Mouse (Mus musculus) limb, embryonic 11.5 days (tissue): Measurements from ENCODE around the gene Xxylt1. TPM values are rescaled to one million over a fixed set of nuclear protein-coding genes. Genes with fewer than 3 reads are reported as not detected.

Experiments
- ATAC-seq: fragments of 200-750 bp; cut with Nextera tagmentation; 2 replicates; pipeline ENCODE4 v1.8.0; 2017; ENCODE audit warnings: low read depth; ENCODE audit not compliant: insufficient number of reproducible peaks, low FRiP score, low TSS enrichment
- DNase-seq: peaks from one replicate; pipeline ENCODE4 v3.0.0-alpha.2; 2015; ENCODE audit warnings: low spot score
- H3K27ac ChIP-seq: fragments of 300-500 bp; sonication (generic); replicated peaks from 2 replicates; pipeline ENCODE4 v1.5.1; 2014; ENCODE audit warnings: low read depth, mild to moderate bottlenecking, low read length
- H3K27me3 ChIP-seq: fragments of 300-500 bp; sonication (generic); 2 replicates; pipeline ENCODE4 v1.6.1; 2014; ENCODE audit warnings: mild to moderate bottlenecking, low read length, mixed read lengths; ENCODE audit not compliant: control insufficient read depth, insufficient read depth
- H3K36me3 ChIP-seq: fragments of 300-500 bp; sonication (generic); 2 replicates; pipeline ENCODE4 v1.6.1; 2014; ENCODE audit warnings: mild to moderate bottlenecking, low read length, moderate library complexity, mixed read lengths; ENCODE audit not compliant: control insufficient read depth, insufficient read depth
- H3K4me1 ChIP-seq: fragments of 300-500 bp; sonication (generic); 2 replicates; pipeline ENCODE4 v1.6.1; 2014; ENCODE audit warnings: low read length, mixed read lengths; ENCODE audit not compliant: control insufficient read depth, insufficient read depth
- H3K4me2 ChIP-seq: fragments of 300-500 bp; sonication (generic); 2 replicates; pipeline ENCODE4 v1.6.1; 2014; ENCODE audit warnings: low read depth, mild to moderate bottlenecking, moderate library complexity; ENCODE audit not compliant: severe bottlenecking
- H3K4me3 ChIP-seq: fragments of 300-500 bp; sonication (generic); 2 replicates; pipeline ENCODE4 v1.5.1; 2014; ENCODE audit warnings: low read depth, low read length
- H3K9ac ChIP-seq: fragments of 300-500 bp; sonication (generic); 2 replicates; pipeline ENCODE4 v1.6.1; 2014; ENCODE audit warnings: mild to moderate bottlenecking, low read length
- H3K9me3 ChIP-seq: fragments of 300-500 bp; sonication (generic); 2 replicates; pipeline ENCODE4 v1.6.1; 2016; ENCODE audit warnings: low read length; ENCODE audit not compliant: control insufficient read depth
- WGBS: fragments of 180-500 bp; shearing (Covaris S2); extraction: QIAGEN DNeasy Blood & Tissue Kit; methylation state at CpG from one replicate; pipeline ENCODE4 v1.1.7; 2014; 5-methylcytosine and 5-hydroxymethylcytosine counted together
- polyA plus RNA-seq: library from polyadenylated mRNA; unstranded; fragments of >200 nt; fragmentation: Nextera tagmentation; extraction: Ambion mirVana; gene quantifications from 2 replicates; pipeline ENCODE4 v1.2.1, GENCODE M21; 2014

Gene Xxylt1
- polyA plus RNA-seq, 1 experiment from 2014 or later, result 16.2 TPM

DNA sequence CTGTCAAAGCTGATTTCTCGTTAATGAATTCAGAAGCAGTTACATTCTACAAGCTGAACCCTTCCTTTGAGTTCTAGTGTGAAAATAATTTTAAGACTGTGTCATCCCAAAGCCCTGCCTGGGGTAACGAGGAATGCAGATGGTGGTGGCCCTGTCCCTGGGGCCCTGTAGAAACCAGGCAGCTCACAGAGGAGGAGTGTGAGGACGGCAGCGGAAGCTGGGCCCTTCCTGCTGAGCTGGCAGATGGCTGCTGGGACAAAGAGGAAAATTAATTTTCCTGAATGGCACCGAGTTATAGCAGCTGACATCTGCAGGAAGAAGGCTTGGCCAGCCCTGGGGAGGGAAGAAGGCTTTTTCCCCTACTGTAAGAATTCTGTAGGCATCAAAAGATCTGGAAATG lies 88.7 kb downstream of the Xxylt1 start:
- no peaks in the 10 kb centered on the region for H3K9me3 ChIP-seq
- no peak overlapping the region for H3K27ac ChIP-seq
- H3K4me2 ChIP-seq, result no peak overlapping the region
- H3K9ac ChIP-seq, result no peak overlapping the region
- DNase-seq (no peak), ATAC-seq (no peak)
- H3K4me1 ChIP-seq, result no peaks in the 10 kb centered on the region; the same call in 1 of the 2 replicates
- no peaks in the 10 kb centered on the region for H3K36me3 ChIP-seq
- no peak overlapping the region for H3K4me3 ChIP-seq
- WGBS, result 66% methylated on average over 5 of the region's 5 CpGs
- H3K27me3 ChIP-seq, result no peaks in the 10 kb centered on the region

DNA sequence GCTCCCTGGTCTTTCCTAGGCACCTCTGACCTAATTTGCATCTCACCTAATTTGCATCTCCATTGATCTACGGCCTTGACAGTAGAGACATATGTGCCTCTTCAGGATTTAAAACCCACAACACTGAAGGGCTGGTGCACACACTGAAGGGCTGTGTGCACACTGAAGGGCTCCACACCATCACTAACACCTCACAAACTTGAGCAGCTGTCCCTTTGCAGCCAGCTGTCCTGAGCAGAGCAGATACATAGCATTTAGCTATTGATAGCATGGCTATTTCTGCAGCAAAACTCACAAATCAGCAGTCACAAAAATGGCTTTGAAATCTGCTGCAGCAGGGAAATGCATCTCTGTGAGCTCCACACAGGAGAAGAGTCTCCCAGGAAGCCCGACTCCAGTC lies 90.6 kb downstream of the Xxylt1 start:
- no peaks in the 10 kb centered on the region for H3K9me3 ChIP-seq
- H3K4me1 ChIP-seq, result no peaks in the 10 kb centered on the region; the same call in 1 of the 2 replicates
- 48% methylated on average over 2 of the region's 2 CpGs for WGBS
- H3K9ac ChIP-seq, result no peak overlapping the region
- no peak for ATAC-seq
- no peaks in the 10 kb centered on the region for H3K27me3 ChIP-seq
- DNase-seq, result no peak
- no peak overlapping the region for H3K4me3 ChIP-seq
- H3K27ac ChIP-seq, result no peak overlapping the region
- no peak overlapping the region for H3K4me2 ChIP-seq
- H3K36me3 ChIP-seq, result no peaks in the 10 kb centered on the region

DNA sequence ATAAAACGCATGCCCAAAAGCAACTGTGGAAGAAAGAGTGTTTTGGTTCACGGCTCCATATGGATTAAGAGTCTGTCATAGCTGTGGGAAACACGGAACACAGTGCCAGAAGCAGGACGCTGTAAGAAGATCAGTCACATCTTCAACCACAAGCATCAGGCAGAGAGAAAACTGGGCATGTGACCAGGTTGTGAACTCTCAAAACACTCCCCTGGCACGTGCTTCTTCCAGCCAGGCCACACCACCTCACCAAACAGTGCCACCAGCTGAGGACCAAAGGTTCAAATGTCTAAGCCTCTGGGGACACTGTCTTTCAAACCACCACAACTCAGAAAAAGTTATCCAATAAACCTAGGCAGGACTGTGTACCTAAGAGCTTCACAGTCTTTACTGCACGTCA lies 93.0 kb downstream of the Xxylt1 start:
- Histone ChIP-seq H3K9ac (no peak overlapping the region), H3K4me1 (no peaks in the 10 kb centered on the region), H3K4me3 (no peak overlapping the region), H3K27me3 (no peaks in the 10 kb centered on the region), H3K27ac (no peak overlapping the region), H3K36me3 (0 out of 2 replicates have a peak, but pooled peaks cover 2% of the 10 kb centered on the region), H3K4me2 (no peak overlapping the region), H3K9me3 (no peaks in the 10 kb centered on the region)
- WGBS, result 91% methylated on average over 6 of the region's 6 CpGs
- no peak for DNase-seq
- ATAC-seq, result no peak

- Histone ChIP-seq H3K4me3 (no peak overlapping the region), H3K4me2 (no peak overlapping the region), H3K9me3 (no peaks in the 10 kb centered on the region), H3K4me1 (no peaks in the 10 kb centered on the region), H3K9ac (no peak overlapping the region), H3K27me3 (no peaks in the 10 kb centered on the region), H3K36me3 (0 out of 2 replicates have a peak, but pooled peaks cover 2% of the 10 kb centered on the region), H3K27ac (no peak overlapping the region)
- WGBS, result 73% methylated on average over 6 of the region's 6 CpGs
- DNase-seq (no peak), ATAC-seq (no peak)
These were observed 93.5 kb downstream of the Xxylt1 start for GRCm38 (mm10) chr16:30987684-30988083.

DNA sequence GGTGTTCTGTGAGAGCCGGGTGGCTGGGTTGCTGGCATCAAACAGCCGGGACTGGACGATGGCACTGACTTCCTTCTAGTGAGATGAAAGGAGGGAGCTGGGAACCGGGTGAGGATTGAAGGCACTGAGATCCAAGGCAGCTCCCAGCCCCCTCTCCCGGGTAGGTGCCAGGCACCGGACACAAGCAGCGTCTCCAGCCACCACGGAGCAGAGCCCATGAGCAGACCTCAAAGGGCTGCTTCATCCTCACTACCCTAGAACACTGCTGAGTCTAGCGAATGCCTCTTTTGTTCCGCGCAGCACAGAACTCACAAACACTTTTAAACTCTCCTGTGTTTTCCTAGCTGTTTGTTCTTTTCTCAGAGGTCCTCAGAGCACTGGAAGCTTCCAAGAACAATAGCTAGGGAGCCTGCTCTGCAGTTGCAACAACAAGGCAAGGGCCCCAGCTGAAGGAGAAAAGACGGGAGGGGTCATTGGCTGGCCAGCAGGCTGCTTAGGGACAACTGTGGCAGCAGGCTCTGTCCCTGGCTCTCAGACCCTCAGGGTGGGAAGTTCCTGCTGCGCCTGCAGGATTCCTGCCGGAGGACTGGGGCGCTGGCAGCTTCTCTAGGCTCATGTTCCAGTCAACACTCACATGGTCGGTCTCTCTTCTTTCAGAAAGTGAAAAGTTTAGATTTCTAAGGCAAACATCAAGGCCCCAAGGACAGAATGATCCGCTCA lies 96.2 kb downstream of the Xxylt1 start:
- no peaks in the 10 kb centered on the region for H3K9me3 ChIP-seq
- no peaks in the 10 kb centered on the region for H3K27me3 ChIP-seq
- DNase-seq, result no peak
- no peak overlapping the region for H3K9ac ChIP-seq
- ATAC-seq, result no peak
- no peak overlapping the region for H3K4me2 ChIP-seq
- no peak overlapping the region for H3K4me3 ChIP-seq
- no peaks in the 10 kb centered on the region for H3K4me1 ChIP-seq
- WGBS, result 60% methylated on average over 17 of the region's 17 CpGs
- 0 out of 2 replicates have a peak, but pooled peaks cover 2% of the 10 kb centered on the region for H3K36me3 ChIP-seq
- no peak overlapping the region for H3K27ac ChIP-seq

DNA sequence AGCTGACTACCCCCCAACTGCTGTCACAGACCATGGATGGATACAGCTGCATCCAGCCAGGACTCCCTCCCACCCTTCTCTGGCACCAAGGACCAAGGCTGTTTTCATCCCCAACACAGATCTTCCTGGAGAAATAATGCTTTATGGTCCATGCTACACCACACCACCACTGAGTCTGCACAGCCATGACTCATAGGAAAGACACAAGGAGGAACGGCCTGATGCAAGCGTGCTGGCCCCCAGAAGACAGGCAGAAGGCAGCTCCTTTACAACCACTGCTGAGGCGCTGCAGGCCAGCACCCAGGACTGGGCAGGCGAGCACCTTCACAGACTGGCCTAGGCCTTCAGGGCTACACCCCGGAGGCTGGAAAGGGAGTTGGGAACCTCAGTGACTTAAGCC lies 97.1 kb downstream of the Xxylt1 start:
- Histone ChIP-seq H3K9ac (no peak overlapping the region), H3K4me2 (no peak overlapping the region), H3K4me3 (no peak overlapping the region), H3K36me3 (0 out of 2 replicates have a peak, but pooled peaks cover 2% of the 10 kb centered on the region), H3K27me3 (no peaks in the 10 kb centered on the region), H3K9me3 (no peaks in the 10 kb centered on the region), H3K4me1 (no peaks in the 10 kb centered on the region), H3K27ac (no peak overlapping the region)
- WGBS, result 86% methylated on average over 5 of the region's 5 CpGs
- no peak for DNase-seq
- no peak for ATAC-seq

GRCm38 (mm10) chr16:30983699-30984098 lies 97.5 kb downstream of the Xxylt1 start:
- DNase-seq, result no peak
- no peaks in the 10 kb centered on the region for H3K27me3 ChIP-seq
- no peaks in the 10 kb centered on the region for H3K9me3 ChIP-seq
- H3K36me3 ChIP-seq, result 0 out of 2 replicates have a peak, but pooled peaks cover 2% of the 10 kb centered on the region
- H3K4me3 ChIP-seq, result no peak overlapping the region
- no peak overlapping the region for H3K4me2 ChIP-seq
- H3K4me1 ChIP-seq, result no peaks in the 10 kb centered on the region
- no peak overlapping the region for H3K9ac ChIP-seq
- WGBS, result 73% methylated on average over 6 of the region's 6 CpGs
- H3K27ac ChIP-seq, result no peak overlapping the region
- no peak for ATAC-seq

- H3K9ac ChIP-seq, result no peak overlapping the region
These were observed 98.0 kb downstream of the Xxylt1 start for GRCm38 (mm10) chr16:30983281-30983680.

More at GRCm38 (mm10) chr16:30983281-30983680, 98.0 kb downstream of the Xxylt1 start:
- Histone ChIP-seq H3K36me3 (0 out of 2 replicates have a peak, but pooled peaks cover 2% of the 10 kb centered on the region), H3K4me2 (no peak overlapping the region), H3K27me3 (no peaks in the 10 kb centered on the region), H3K9me3 (no peaks in the 10 kb centered on the region), H3K4me1 (no peaks in the 10 kb centered on the region), H3K4me3 (no peak overlapping the region), H3K27ac (no peak overlapping the region)
- WGBS, result 64% methylated on average over 4 of the region's 4 CpGs
- DNase-seq (no peak), ATAC-seq (no peak)
